Comparison of ENCODE assay signal across 8 mouse cellular contexts in the genomic region with DNA sequence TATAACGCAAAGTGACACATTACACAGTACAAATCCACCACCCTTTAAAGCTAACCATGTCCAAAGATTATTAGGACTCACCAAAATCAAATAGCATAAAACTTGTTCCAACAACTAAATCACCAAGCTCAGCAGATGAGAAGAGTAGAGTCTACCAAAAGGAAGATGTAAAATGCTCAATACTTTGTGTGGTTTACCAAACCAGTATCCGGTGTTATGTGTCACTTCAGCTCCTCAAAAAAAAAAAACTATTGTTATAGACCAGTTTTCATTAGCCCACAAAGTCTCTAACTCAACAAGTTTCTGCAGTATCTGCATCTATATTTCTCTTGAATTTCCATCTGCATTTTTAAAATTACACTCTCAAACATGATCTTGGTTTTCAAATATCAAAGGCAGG. TPM values are rescaled to one million over a fixed set of nuclear protein-coding genes. Genes with fewer than 3 reads are reported as not detected.
DNase-seq lines count a peak whose midpoint lies in the region; ATAC-seq and TF ChIP-seq lines count a peak whose summit lies in the region.

No protein-coding gene starts in this region.

- H3K4me3 ChIP-seq in heart, embryonic 12.5 days, result peak overlapping the region; percentile 69
- peak overlapping the region; percentile 94 for H3K4me3 ChIP-seq in forebrain, postnatal 0 days (ENCODE audit: low read depth, low read length)
- H3K4me3 ChIP-seq in liver, postnatal 0 days (ENCODE audit: low read depth, low read length), result peak overlapping the region; percentile 68

- no peak for DNase-seq in heart, postnatal 14 days
- DNase-seq in forebrain, postnatal 0 days, result no peak
- DNase-seq in liver, postnatal 0 days, result no peak
- no peak for DNase-seq in left cerebral cortex, adult 18-20 months (ENCODE audit: low spot score in 2 of 2)
- DNase-seq in cerebellum, adult 9-11 months, result no peak
- DNase-seq in frontal cortex, postnatal 36 days (ENCODE audit: low spot score in 2 of 2), result no peak

- H3K9me3 ChIP-seq in heart, embryonic 12.5 days (replicated peaks), result no peaks in the 10 kb centered on the region
- H3K9me3 ChIP-seq in forebrain, postnatal 0 days (ENCODE audit: low read length), result no peaks in the 10 kb centered on the region
- H3K9me3 ChIP-seq in liver, postnatal 0 days (ENCODE audit: low read length), result no peaks in the 10 kb centered on the region

- H3K36me3 ChIP-seq in heart, embryonic 12.5 days, result no peaks in the 10 kb centered on the region
- no peaks in the 10 kb centered on the region for H3K36me3 ChIP-seq in forebrain, postnatal 0 days (ENCODE audit: insufficient read depth)
- no peaks in the 10 kb centered on the region for H3K36me3 ChIP-seq in liver, postnatal 0 days (replicated peaks; ENCODE audit: insufficient read depth, low read length)

- H3K4me2 ChIP-seq in heart, embryonic 12.5 days, result no peak overlapping the region; the same call in 1 of the 2 replicates
- H3K4me2 ChIP-seq in forebrain, postnatal 0 days (ENCODE audit: low read depth), result peak overlapping the region; percentile 62
- H3K4me2 ChIP-seq in liver, postnatal 0 days (ENCODE audit: low read depth, low read length), result peak overlapping the region; percentile 86

- WGBS in heart, embryonic 12.5 days, result 42% methylated on average over 2 of the region's 2 CpGs
- WGBS in forebrain, postnatal 0 days, result 49% methylated on average over 2 of the region's 2 CpGs
- WGBS in liver, postnatal 0 days (ENCODE audit: insufficient replicate concordance), result 24% methylated on average over 2 of the region's 2 CpGs

- H3K27ac ChIP-seq in heart, embryonic 12.5 days (ENCODE audit: poor library complexity, severe bottlenecking), result peak overlapping the region; percentile 100; the same call in 1 of the 2 replicates
- no peak overlapping the region for H3K27ac ChIP-seq in forebrain, postnatal 0 days (ENCODE audit: low read depth, low read length)
- H3K27ac ChIP-seq in liver, postnatal 0 days (ENCODE audit: low read depth), result peak overlapping the region; percentile 100

- H3K27me3 ChIP-seq in heart, embryonic 12.5 days (replicated peaks), result no peaks in the 10 kb centered on the region
- H3K27me3 ChIP-seq in forebrain, postnatal 0 days (ENCODE audit: insufficient read depth, low read length), result no peaks in the 10 kb centered on the region
- H3K27me3 ChIP-seq in liver, postnatal 0 days (ENCODE audit: insufficient read depth, low read length), result no peaks in the 10 kb centered on the region

- H3K4me1 ChIP-seq in heart, embryonic 12.5 days (replicated peaks), result 0 out of 2 replicates have a peak, but pooled peaks cover 3% of the 10 kb centered on the region
- peaks cover 4% of the 10 kb centered on the region; the same call in 1 of the 2 replicates for H3K4me1 ChIP-seq in forebrain, postnatal 0 days (ENCODE audit: insufficient read depth)
- peaks cover 7% of the 10 kb centered on the region for H3K4me1 ChIP-seq in liver, postnatal 0 days (ENCODE audit: insufficient read depth)

- H3K9ac ChIP-seq in heart, embryonic 12.5 days, result 0 out of 2 replicates have a peak overlapping the region, but pooled peaks have one; percentile 97
- peak overlapping the region; percentile 97; the same call in 1 of the 2 replicates for H3K9ac ChIP-seq in forebrain, postnatal 0 days
- H3K9ac ChIP-seq in liver, postnatal 0 days (replicated peaks), result peak overlapping the region; percentile 98

- intact Hi-C loops in heart, postnatal 14 days (cut with DNase I), result loop anchor here (5.0 to 10.0 kb wide), 4 partner anchors 61 to 209 kb away; a partner anchor contains a TSS

- TF ChIP-seq CTCF in forebrain, postnatal 0 days (IDR thresholded peaks at IDR 0.05; ENCODE audit: low read depth), result no peak
- TF ChIP-seq CTCF in liver, postnatal 0 days (IDR thresholded peaks at IDR 0.05; ENCODE audit: low read depth), result no peak

- no peak for ATAC-seq in heart, embryonic 12.5 days (ENCODE audit: insufficient number of reproducible peaks, low FRiP score)
- peak; percentile 43 for ATAC-seq in CD4-positive, CD25-positive, alpha-beta regulatory T cell, adult 4 months
- no peak for ATAC-seq in forebrain, postnatal 0 days
- no peak for ATAC-seq in liver, postnatal 0 days

- TF ChIP-seq EP300 in liver, postnatal 0 days (IDR thresholded peaks at IDR 0.05; ENCODE audit: low read depth), result no peak

RNA-seq across cellular contexts. Expression of a gene that starts 25.3 kb away (rescaled TPM):
- polyA plus RNA-seq in heart, embryonic 12.5 days (2016; fragmentation: Nextera tagmentation; extraction: Ambion mirVana), result 18.1 and 20.4 TPM in 2 replicates
- 10 to 100 TPM; 31.6 to 32.3 TPM for total RNA-seq in heart, postnatal 14 days (2021)
- 10 to 100 TPM; 51.4 to 53.0 TPM for polyA plus RNA-seq in CD4-positive, CD25-positive, alpha-beta regulatory T cell, adult 4 months (2017; shearing (Covaris generic))
- 65.3 and 67.6 TPM in 2 replicates for total RNA-seq in forebrain, postnatal 0 days (2014; rRNA removed)
- polyA plus RNA-seq in forebrain, postnatal 0 days (2015; fragmentation: Nextera tagmentation; extraction: Ambion mirVana), result 19.5 and 22.0 TPM in 2 replicates
- polyA plus RNA-seq in liver, postnatal 0 days (2015; fragmentation: Nextera tagmentation; extraction: Ambion mirVana), result 3.8 and 4.1 TPM in 2 replicates
- 10 to 100 TPM; 76.1 to 79.7 TPM for total RNA-seq in left cerebral cortex, adult 18-20 months (2021)
